Mouse (Mus musculus) brain, adult 2 months (tissue): ENCODE measurements around the gene Lrig2.
A peak's percentile ranks its signal among the peaks of the same experiment; 100 is the strongest.

Source experiments
- DNase-seq: peaks from one replicate; pipeline ENCODE4 v3.0.0; 2011; ENCODE audit warnings: low read depth, low spot score

The Lrig2 gene

DNA sequence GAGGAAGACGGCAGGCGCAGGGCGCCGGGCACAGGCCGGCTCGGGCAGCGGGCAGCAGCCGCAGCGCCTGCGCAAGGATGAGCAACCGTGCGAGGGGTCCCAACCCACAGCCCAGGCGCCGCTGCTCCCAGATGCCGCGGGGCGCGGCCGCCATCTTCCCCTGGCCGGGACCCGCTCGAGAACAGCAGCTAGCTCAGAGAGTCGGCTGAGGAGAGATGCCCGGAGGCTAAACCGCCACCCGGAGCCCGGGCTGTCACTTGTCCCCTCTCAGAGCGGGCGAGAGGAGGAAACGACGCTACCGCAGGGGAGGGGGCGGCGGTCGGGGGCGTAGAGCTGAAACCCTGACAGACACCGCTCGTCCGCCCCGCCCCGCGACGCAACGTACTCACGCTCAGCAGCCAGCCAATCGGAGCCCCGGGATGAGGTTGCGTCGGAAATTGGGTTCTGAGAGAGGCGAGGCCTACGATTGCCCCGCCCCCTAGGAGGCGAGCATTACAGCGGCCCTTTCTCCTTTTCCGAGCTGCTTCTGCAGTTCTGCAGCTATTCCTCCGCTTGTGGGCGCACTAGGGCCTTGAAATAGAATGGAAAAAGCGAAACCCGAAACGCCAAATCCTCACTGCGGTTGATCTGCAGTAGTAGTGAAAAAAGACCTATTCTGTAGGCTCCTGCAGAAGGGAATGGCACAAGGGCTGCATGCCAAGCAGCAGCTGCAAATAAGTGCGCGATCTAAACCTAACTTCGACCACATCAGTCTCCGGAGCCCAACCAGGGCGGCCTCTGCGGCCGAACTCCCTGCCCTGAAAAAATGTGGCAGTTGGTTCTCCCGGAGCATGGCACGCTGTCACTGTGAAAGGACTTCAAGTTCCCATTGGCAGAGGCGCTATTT lies at the start of gene Lrig2:
Gene Lrig2, minus strand, starts transcription at position 381 of the 886 bp plus-strand sequence.
- DNase-seq = peak; percentile 99

DNA sequence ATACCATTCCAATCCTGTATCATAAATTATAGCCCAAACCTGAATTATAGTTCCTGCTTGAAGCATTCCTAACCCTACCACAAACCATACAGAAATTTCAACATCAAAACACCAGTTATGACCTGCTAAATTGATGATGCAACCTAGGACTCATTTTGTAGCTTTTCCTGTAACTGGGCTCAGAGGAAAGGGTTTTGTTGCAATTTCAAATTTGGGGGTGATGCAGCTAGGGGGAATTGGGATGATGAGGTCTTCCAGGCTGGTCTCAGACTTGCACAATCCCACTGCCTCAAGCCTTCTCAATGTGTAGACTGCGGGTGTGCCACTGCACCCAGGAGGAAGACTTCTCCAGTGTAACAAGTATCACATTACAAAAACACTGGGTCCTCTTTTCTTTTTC lies 44.9 kb upstream of the Lrig2 start:
- no peak for DNase-seq

DNA sequence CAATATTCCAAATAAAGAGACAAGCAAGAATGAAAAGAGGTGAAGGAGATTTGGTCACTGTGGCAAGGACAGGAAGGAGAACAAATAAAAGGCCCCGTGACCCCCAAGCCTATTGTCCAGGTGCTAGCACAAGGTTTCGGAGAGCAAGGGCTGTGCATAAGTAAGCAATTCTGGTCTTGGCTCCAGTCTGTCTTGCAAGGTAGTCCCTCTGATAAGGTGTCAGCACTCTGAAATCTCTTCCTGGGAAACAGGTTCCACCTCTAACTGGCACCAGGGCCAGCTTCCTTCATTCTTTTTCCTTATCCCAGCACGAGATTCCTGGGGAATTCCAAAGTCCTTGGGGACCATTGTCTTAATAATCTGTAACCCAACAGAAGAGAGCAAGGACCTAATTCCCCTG lies 38.9 kb upstream of the Lrig2 start:
- DNase-seq = no peak

DNA sequence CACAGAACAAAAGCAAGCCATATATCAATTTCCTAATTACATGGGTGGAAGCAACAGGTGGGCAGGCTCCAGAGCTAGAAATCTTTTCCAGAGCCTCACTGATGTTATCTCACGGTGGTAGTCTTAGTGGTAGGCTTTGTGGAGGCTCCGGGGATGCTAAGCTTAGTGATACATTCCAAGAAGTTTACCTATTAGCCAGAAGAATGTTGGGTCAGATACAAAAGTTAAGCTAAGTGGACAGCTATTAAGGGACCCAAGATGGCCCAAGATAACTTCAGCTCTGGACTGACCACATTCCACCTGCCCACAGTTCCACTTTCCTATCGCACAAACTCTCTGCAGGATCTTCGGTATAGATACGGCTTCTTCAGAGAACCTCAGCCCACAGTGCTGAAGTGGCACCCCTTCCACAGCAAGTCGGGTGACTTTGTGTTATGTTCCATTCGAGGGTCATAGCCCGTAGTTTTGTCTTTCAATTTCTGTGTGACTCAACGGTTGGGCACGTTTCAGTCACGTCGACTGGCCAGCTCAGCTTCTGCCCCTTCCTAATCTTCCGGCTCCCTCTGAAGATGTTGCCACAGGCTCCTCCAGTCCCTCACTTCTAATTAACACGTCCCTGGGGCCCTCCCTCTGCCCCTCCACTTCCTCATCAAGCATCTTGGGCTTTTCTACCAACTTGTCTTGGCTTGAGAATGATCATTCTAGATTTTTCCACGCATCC lies 36.8 kb upstream of the Lrig2 start:
- no peak for DNase-seq

DNA sequence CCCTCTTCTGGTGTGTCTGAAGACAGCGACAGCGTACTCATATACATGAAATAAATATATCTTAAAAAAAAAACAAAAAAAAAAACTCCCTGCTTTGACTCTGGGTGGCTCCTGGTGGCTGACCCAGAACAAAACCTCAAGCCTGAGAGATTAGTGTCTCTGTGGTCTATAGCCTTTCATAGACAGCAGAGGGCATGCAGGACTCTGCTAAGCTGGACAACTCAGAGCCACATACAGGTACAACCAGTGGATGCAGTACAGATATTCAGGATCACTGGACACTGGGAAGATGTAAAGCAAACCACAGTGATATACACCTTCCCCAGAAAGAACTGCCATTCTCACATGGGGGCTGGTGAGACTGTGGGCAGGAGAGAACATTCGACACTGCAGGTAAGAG lies 32.1 kb upstream of the Lrig2 start:
- peak; percentile 29 for DNase-seq

DNA sequence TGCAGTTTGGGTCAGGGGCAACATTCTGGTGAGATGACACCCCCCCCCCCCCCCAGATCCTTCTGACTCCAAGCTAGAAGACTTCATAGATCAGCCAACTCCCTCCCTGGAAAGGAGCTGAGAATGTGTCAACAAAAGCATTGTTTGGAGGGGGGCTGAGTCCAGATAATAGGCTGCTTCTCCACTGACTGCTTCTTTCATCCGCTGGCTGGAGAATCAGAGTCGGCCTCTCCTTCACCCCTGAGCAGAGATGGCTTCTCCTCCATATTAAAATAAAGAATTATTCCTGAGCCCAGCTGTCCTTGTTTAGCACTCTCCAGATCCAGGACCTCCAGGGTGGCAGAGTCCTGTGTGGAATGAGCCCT lies 30.3 kb upstream of the Lrig2 start:
- DNase-seq = peak; percentile 59

DNA sequence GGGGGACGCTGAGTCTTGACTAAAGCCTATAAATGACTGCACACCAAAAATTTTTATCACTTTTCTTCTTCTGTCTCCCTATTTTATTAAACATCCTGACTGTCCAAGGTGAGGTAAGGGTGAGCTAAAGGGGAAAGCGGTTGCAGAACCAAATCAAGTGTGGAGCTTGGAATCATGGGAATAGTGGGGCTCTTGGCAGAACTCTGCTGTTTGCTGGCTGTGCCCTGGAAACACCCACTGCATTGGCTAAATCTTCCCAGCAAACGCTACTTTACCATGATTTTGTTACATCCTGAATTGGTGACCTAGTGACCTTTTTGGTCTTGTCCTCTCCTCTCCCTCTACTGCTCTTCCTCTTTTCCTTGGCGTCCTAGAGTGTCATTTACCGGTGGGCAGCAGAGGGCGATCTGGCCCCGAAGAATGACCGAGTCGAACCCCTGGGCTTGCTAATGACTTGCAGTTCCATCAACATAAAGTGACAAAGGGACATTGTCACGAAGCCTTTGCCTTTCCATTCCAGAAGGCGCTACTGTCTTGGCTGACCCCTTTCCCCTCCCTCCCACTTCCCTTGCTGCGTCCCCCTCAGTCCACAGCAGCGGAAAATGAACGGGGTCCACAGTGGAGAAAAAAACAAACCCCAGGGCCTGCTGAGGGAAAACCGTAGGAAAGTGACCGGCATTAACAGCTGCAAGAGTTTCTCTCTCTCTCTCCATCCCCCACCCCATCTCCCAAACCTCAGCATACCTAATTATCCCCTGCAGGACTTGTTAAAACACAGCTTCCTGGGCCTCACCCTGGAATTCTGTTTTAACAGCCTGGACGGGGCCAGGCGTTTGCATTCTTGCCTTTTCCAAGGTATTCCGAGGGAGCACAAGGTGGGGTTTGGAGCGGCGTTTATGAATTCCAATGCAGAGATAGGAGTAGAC lies 29.7 kb upstream of the Lrig2 start:
- peak; percentile 88 for DNase-seq

DNA sequence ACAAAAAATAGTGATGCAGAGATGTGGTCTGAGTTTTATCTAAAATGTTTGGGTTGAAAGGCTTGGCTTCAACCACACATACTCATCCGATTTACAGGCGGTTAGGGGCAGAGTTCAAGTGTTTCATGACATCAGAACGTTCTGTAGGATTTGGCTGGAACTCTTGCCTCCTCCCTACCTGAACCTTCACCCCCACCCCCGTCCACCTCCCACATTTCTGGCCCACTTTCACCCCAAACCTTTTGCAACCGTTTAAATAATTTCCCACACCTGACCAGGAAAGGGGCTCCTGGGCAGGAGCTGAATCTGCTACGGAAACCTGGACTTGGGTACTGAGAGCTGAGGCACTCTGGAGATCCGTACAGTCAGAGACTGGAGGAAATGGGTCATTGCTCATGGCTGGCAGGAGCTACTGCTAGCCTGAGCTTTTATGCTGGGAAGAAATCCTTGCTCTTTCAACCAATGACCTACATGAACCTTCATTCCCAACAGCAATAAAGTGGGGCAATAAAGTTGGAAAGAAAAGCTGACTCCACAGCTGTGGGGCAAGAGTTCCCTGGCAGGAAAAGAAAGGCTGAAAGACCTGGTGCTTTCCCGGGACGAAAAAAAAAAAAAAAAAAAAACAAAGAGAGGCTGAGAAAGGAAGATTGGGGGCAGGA lies 28.9 kb upstream of the Lrig2 start:
- DNase-seq = peak; percentile 25

DNA sequence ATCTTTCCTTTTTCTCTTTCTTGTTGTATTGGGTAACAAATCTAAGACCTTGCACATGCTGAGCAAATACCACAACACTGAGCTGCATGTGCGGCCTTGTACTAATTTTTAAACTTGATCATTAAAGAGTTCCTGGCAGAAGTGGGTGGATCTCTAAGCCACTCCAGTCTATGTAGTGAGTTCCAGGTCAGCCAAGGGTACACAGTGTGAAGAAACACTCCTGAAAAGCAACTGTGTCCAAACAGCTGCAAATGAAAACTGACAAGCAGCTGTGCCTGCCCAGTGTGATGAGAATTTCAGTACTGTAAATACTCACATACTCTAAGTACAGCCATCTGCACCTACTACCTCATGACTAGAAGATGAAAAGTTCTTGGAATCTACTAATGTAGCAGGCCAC lies 21.5 kb upstream of the Lrig2 start:
- DNase-seq = no peak

DNA sequence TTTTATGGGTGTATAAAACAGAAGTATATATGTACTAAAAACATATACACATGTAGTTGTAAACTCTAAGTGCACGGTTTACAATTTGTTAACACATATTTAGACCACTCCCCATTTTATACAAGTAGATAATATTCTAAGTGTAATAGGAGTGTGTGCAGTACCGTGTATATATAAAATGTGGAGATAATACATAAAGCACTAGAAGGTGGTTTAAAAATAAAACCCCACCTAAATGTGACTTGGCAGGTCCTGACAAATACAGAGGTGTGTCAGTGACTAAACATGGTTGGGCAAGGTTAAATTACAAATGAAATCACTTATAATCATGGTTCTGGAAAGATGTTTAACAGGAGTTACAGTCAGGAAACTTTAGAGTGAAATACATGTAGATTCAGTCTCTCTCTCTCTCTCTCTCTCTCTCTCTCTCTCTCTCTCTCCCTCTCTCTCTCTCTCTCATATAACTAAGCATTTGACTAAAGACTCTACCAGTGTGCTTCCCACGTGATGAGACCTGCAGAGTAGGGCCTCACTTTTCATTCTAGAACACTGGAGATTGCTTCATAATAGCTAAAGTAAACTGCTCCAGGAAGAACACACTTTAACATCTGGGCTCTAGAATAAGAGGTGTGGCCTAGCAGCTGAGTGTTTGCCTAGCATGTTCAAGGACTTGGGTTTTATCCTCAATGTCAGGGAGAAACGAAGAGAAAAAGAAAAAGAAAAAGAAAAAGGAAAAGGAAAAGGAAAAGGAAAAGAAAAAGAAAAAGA lies 14.6 kb upstream of the Lrig2 start:
- no peak for DNase-seq

DNA sequence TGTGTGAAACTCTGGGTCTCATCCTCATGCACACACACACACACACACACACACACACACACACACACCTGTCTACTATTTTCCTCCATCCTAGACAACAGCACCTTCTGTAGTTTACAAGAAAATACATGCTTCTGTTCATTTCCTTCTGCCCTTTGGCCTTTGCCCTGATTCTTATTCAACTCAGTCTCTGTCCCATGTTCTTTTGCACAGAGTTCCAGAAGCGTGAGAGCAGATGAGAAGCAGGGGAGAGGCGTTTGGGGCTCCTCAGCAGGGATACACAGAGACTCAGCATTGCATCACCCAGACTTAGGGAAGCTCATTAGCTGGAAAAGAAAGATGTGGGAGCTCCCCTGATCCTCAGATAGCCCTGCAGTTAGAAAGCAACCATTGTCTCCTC lies 13.8 kb upstream of the Lrig2 start:
- DNase-seq = no peak

DNA sequence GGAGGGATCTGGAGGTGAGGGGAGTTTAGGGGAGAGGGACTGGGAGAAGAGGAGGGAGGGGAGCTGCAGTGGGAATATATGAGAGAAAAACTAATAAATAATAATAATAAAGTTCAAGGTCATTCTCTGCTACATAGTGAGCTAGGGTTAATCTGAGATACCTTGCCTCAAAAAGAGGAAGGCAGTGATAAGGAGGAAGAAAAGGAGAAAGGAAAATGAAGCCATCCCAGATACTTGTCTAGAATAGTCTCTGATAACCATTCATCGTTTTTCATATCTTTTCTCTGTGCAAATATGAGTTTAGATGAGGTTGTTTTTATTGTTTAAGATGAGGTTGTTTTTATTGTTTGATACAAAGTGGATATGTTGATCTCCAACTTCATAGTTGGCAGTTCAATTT lies 13.3 kb upstream of the Lrig2 start:
- no peak for DNase-seq

DNA sequence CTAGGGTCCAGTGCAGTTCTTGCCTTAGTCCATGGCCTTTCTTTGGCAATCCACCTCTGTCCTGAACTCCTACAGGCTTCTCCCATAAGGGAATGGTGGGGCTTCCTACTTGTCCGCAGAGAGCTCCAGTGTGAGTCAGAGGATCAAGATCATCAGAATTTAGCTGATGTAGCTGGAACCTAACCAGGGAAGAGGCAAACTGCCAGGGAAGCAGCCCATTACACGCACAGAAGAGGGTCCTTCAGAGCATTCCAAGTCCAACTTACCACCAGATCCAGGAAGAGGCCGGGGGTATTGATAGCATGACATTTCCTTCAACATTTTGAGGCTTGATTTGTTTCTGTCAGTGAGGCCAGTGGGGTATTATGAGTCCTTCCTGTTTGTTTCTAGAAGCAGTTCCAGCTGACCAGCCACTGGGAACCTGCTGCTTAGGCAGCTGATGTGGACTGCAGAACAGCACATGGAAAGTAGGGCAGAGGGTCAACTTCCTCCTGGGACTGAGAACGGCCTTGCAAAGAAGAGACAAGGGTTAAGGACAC lies 11.7 kb upstream of the Lrig2 start:
- DNase-seq = no peak

DNA sequence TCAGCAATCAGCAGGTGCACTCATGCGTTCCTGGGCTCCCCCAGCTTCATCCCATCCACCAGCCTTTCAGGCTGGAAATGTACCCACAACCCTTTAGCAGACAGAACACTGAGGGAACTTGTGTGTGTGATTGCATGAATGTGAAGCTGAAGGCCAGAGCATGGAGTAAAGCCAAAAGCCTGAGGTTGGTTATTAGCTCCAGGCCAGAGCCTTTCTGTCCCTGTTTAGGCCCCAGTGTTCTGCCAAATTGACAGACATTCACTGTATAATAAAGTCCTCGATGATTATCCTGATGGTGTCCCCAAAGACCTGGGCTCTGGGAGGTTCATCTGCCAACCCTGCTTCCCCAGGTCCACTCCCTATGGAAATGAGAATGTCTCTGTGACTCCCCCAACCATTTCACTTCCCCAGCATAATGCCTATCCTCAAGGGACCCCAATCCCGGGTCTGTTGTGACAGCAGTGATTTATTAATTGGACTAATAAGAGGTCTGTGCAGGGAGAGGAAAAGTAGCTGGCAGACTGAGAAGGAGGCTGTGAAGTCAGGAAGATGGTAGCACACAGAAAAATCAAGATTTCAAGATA lies 9.7 kb upstream of the Lrig2 start:
- no peak for DNase-seq

DNA sequence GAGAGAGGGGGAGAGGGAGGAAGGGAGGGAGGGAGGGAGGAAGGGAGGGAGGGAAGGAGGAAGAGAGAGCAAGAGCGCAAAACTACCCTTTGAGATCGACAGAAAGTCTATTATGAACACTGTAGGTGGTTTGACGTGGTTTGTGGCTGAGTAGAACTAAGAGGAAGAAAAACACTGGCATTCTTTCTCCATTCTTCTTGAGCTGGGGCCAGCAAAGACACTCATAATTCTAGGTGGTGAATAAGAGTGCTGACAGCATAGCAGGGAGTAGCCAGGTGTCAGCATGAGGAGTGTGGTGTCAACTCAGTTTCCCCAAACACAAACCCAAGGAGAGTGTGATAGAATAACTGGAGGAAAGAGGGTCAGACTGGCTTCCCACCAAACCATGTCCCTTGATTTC lies 8.8 kb upstream of the Lrig2 start:
- no peak for DNase-seq

DNA sequence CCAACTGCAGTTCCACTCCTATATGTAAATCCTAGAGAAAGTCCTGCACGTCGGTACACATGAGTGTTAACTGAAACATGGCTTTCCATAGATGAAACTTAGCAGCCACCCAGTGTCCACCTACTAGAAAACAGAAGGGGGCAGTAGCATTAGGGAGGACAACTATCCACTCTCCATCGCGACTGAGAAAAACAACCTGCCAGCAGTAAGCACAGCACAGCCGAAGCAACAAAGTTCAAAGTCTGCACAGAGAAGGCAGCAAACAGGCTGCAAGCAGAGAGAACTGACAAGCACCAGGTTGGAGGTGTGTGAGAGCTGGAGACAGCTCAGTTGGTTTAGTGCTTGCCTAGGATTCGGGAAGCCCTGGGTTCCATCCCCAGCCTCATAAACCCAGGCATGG lies 7.2 kb upstream of the Lrig2 start:
- DNase-seq = no peak

DNA sequence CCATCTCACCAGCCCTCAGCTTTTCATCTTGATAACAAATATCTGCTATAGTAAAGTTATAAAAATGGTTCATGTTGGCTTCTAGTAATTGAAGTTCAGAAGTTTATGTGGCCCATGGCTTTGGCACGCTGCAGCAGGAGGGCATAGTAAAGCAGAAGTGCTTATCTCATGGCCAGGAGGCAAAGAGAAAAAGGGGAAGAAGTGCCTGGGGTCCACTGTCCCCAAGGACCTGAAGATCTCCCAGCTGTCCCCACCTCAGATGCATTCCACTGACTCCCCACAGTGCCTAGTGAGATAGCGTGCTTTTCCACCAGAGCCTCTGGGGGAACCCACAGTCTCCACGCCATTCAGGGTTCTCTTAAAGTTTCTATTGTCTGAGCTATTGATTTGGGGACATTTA lies 6.7 kb upstream of the Lrig2 start:
- DNase-seq = no peak

DNA sequence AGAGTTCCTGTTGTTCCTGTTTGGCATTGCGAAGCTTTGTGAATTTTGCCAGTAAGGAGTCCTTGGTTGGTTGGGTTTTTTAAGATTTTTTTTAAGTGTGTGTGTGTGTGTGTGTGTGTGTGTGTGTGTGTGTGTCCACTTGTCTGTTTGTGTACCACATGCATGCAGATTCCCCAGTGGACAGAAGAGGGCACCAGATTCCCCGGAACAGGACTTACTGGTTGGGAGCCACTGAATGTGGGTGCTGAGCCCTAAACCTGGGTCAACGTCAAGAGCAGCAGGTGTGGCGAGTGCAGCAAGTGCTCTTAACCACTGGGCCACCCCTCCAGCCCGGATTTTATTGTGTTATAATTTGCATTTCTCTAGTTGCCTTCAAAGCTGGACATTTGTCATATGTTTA lies 5.4 kb upstream of the Lrig2 start:
- DNase-seq = no peak

DNA sequence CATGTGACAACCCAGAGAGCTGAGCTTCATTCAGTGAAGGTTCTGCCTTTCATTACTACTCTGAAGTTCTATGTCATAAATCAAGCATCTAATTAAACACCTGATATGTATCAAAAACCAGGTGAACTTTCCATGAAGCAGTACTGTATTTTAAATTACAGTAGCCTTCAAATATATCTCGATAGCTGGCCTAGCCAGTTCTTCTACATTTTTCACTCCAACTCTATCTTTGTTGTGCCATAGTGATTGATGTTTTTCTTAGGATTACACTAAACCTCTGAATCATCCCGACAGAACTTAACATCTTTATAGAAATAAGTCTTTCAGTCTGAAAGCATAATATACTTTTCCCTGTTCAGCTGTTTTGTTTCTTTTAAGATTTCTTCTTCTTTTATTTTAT lies 2.8 kb upstream of the Lrig2 start:
- no peak for DNase-seq

DNA sequence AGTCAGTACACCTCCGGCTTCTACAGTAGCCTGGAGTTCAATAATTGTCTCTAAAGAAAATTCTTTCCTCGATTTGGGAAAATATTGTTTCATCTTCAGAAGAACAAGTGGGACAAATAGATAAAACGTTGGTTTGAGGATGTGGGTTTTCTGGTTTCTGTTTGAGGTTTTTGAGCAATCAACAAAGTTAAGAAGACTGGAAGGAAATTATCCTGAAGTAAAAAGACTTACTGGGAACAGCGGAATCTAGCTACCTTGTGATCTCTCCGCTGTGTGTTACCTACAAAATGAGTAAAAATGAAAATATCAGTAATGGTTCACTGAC lies 668 bp upstream of the Lrig2 start:
- no peak for DNase-seq
